Mouse (Mus musculus) monocyte, adult 2 months (primary cell): ENCODE results near the gene Rapgef1.
"Not testable (repeated sequence)": the region's sequence is repeated elsewhere in the genome, so short reads cannot be mapped to it uniquely, and the experiment has no call there.

Source experiments
- DNase-seq, 2 experiments: peaks; one replicate each; pipeline ENCODE4 v3.0.0; 2022; ENCODE audit warnings: low spot score in 2 of 2, low read depth in 1 of 2

The Rapgef1 gene

DNA sequence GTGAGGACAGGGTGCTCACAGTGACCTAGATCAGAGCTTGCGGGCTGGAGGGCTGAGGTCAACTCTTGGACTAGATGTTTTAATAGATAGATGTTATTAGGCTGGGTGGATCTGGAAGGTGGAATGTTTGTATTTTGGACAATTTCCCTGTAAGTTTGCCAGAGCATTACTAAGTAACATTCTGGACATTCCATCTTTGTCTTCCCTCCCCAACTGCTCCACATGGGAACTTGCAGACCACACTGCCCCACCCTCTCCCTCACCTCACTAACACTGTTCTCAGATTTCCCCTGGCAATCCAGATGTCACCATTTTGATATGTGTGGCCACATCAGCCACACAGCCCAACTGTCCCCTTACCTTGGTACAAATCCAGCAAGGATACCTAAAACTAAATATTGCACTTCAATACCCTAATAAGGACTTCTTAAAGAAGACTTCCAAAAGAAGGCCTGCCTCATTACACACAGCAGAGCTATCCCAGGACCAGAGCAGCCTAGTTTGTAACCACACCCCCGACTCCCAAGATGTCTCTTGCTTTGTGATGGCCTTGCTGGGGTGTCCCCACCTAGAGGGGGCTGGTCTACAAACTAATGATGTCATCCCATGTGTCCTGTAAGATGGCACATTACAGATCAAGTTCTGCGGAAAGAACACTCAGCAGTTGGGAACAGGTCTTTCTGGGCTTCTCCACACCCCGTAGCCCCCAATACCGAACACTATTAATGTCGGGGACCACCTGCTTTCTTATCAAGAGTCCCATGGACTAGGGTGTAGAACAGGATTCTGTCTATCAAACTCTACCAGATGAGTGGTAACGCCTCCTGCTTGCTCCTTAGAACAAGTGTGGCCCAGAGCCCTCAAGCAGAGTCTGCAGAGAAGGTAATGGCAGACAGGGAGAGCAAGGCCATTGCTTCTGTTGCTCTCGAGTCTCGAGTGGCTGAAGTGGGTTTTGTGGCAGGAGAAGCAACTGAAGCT, 83.9 kb downstream of the Rapgef1 start:
- no peak for DNase-seq

DNA sequence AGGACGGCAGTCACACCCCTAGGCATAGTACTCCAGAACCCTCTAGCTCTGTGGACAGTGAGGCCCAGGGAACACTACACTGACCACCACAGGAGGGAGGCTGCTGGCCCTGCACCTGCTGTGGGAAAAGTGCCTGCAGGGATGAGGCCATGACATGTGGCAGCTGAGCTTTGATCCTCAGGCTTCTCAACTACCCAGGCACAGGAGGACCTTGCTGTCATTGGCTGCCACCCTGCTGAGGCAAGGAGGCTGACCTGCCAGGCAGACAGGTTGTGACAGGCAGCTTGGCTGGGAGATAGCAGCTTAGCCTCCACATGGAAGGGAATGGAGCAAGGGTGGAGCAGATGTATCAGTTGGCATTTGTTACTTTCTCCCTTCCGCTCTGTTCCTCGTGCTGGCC, 86.0 kb downstream of the Rapgef1 start:
- no peak for DNase-seq

DNA sequence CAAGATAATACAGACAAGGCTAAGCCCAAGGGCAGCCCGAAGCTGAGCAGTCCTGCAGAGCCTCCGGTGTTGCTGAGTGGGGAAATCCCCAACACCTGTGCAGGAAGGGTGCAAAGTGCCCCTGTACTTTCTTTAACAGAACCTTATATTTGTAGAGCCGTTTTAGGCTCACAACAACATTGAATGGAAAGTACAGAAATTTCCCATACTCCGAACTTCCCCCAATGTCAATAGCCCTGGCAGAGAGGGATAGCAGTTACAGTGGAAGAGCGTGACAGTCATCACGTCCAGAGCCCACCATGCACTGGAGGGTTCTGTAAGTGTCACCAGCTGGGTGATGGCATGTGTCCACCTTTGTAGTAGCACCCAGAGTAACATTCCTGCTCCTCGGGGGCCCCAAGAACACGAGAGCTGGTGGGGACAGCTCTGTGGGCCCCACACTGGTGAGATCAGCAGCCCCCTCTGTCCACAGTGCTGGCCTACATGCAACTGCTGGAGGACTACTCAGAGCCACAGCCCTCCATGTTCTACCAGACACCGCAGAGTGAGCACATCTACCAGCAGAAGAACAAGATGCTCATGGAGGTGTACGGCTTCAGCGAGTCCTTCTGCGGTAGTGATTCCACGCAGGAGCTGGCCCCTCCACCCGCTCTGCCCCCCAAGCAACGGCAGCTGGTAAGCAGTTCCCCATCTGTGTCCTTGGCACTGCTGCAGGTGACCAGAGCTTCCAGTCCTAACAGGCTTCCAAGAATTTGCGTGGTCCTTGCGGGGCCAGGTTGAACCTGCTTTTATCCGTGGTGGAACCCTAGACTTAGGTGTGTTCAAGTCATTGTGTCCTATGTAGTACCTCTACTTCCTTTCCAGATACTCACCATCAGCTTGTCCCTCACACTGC, 87.5 kb downstream of the Rapgef1 start:
- no peak for DNase-seq

DNA sequence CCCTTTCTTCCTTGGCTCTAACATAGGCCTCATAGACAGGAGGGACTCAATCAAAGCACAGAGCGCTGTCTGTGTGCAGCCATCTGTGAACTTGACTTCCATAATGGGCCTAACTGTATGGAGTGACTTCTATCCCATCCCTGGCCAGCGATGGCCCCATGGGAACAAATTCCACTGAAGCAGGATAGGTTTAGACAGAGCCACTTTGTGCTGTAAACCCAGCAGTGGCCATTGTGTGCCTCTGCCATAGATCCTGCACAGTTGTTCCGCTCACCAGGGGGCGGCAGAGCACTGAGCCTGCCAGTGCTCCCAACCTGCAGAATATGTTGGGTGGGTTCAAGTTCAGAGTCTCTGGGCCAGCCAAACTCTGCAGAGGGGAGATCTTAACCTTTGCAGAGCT, 88.2 kb downstream of the Rapgef1 start:
- no peak for DNase-seq

DNA sequence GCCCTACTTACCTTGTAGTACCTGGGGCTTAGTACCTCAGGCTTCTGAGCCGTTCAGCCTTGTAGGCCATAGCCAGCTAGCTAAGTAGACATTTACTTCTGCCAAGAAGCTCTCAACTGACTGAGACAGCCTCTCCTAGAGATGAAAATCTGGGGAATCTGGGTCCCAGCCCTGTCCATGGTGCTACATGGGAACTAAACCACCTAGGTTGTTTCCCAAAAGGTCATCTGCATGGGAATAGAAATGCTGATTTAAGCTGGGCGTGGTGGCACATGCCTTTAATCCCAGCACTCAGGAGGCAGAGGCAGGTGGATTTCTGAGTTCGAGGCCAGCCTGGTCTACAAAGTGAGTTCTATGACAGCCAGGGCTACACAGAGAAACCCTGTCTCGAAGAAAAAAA, 88.7 kb downstream of the Rapgef1 start:
- not testable (repeated sequence) for DNase-seq

DNA sequence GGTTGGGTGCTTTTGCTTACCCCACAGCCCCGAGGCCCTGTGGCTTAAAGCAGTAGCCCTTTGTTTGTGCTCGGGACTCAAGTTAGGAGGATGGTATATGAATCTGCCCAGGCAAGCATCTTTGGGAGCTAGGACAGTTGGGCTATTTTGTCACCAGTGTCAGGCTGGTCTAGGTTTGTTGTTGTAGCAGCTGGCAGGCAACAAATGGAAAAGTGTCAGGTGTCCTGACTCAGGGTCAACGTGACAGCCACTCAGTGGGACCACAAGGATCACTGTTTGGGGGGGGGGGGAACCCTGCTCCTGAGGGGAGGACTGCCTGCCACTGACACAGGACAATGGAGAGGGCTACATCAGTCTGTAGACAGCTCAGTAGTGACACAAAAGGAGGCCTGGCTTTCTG, 91.5 kb downstream of the Rapgef1 start:
- no peak for DNase-seq

DNA sequence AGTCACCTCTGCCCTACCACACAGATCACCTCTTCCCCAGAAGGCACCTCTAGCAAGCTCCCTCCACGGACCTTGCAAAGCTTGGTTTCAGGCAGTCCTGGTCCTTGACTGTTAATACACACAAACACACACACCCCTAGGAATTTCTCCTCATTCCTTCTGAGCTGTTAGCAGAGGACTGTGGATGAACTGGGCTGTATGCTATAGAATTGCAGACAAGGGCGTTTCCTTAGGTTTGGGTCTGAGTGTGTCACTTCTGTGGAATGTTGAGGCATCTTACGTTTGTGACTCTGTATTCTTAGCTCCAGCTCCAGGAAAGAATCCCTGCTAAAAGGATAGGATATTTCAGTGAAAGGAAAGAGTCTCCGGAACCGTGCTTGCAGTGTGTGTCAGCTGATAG, 92.4 kb downstream of the Rapgef1 start:
- no peak for DNase-seq

DNA sequence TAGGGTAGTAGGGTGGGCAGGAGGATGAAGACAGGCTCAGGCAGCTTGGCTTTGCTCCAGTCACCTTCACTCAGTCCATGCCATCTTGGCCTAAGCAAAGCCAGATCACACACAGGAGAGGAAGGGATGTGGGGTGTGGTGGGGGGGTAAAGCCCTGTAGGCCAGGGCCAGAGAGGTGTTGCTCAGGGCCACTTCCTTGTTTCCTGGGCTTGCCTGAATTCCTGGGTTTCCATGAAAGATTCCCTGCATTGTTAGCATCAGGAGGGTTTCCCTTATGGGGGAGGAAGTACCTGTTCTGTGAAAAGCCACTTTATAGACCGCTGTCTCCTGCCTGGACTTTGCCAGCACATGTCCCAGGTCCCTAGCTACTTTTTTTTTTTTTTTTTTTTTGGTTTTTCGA, 94.0 kb downstream of the Rapgef1 start:
- DNase-seq, result no peak

DNA sequence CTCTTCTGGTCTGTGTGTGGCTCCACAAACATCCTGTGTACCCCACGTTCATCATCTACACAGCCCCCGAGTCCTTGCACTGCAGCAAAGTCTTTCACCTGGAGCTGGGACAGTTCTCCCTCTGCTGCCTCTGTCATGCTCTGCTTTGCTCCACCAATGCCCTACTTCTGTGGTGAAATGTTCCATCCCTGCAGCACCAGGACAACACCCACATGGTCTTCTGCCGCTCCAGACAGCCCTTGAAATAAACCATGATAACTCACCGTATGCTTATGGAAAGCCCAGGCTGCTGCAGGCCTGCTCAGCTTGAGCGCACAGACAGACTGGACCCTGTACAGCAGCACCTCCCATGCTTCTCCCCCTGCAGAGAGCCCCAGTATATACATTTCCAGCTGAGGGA, 94.6 kb downstream of the Rapgef1 start:
- DNase-seq, result no peak

DNA sequence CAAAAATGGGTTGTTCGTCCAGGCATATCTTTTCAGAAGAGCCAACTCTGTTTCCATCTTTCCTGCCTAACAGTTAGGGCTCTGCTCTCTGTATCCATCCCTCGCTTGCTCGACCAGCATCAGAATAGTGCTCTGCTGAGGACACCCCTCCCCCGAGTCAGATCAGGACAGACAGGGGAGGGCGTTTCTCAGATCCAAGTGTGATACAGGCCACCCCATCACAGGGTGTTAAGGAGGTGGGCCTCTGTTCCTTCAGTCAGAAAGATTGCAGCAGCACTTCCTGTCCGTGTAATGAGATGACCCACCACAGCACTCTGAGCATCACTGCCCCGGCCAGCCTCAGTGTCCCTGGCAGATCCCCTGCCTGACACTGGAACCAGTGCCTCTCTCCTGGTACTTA, 96.6 kb downstream of the Rapgef1 start:
- DNase-seq, result no peak

DNA sequence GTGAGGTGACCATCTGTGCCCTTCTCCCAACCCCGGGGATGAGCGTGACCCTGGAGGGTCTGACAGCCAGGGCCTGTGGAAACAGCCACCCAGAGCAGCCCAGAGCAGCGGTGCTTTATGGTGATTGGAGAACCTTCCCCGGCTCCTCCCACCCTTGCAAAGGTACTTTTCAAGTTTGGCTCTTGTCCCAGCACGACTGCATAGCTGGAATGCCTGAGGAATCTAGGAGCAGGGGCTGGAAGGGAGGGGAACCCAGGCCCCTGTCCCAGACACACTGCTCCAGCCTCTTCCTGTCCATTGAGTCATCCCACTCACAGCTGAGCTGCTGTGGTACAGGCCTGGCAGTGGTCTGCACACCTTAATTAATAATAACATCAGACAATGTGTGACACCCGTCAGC, 97.2 kb downstream of the Rapgef1 start:
- DNase-seq, result no peak

DNA sequence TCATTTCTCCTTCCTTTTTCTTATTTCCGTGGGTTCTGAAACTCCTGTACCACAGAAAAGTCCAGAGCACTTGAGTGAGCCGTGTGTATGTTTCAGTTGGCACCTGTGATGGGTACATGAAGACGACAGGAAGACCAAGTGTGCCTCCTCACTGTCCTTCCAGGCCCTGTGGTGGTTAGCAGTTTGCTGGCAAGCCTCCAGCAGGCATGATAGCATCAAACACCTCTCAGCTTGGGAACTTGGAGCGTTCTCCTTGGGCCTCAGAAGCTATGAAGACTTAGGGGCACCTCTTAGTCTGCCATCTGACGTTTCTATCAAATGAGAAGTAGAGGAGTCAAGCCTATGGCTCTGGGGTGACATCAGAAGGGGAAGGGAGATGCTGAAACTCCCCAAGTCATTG, 99.1 kb downstream of the Rapgef1 start:
- no peak for DNase-seq

DNA sequence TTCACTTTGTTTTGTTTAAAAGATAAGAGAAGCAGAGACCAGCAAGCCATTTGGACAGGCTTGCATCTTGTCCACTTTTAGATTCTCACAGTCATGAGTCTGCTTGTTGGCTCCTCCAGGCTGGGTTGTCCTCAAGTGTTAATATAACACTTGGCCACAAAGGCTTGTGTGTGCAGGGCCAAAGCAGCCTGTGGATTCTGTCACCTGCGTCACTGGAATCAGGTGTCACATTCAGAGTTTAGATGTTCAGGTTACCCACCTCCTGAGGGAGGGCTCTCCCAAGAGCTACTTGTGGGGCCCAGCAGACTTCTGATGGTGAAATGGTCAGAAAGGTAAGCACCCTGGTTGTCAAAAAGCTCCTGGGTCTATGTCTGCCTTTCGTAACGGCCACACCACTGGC, 103.6 kb downstream of the Rapgef1 start:
- DNase-seq, result no peak

DNA sequence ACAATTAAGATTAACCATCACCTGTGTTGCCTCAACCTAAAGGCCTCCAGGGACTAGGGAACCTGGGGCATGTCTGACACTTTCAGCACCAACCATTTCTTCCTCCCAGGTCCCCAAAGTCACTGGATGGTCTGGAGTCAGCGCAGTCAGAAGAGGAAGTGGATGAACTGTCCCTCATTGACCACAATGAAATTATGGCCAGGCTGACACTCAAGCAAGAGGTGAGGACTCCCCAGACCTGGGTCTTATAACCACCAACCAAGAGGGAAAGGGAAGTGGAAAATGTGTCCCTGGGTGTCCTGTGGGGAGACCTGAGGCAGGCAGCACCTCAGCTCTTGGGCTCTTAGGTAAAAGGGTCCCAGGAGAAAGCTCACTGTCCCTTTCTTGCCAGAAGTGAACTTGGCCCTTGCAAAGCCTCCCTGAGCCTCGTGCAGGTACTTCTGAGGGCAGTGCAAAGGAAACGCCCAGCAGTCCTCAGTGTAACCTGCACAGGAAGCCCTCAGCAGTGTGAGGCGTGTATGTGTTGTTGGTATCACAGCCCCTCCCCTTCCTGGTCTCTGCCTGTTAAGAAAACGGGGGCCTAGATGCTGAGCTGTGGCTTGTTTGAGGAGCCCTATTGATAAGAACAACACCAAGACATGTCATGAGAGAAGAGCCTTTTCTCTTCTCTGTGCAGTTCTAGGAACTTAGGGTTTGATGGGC, 105.3 kb downstream of the Rapgef1 start:
- DNase-seq, result no peak

DNA sequence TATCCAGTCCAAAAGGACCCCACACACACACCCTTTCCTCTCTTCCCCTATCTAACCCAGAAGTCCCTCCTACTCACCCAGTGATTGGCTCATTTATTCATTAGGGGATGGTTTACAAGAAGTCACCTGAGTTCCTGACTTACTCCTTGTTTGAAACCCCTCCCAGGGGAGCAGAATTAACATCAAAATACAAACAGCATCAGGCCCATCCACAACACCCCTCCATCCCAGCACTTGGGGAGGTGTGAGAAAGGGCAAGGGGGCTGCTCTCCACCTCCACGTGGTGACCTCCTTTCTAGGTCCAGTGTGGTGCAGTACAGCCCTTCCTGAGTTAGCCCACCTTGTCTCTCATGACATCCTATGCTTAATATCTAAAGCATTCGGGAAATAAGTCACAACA, 110.0 kb downstream of the Rapgef1 start:
- no peak for DNase-seq

DNA sequence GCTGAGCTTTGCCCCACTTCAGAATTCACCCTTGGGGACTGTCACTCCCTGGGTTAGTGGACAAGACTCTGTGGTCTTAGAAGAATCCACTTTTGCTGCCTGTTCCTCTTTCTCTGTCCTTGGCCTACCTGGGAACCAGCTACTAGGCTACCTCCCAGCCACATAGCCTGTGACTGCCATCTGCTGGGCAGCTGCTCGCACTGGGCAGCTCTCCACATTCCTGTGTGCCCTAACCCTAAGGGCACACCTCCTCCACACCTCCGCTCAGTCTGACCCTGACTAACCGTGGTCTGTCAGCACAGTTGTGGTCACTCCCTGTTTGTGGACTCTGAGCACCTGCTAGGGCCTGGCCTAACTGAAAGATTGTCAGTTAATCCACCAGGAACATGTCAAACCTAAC, 112.0 kb downstream of the Rapgef1 start:
- no peak for DNase-seq

DNA sequence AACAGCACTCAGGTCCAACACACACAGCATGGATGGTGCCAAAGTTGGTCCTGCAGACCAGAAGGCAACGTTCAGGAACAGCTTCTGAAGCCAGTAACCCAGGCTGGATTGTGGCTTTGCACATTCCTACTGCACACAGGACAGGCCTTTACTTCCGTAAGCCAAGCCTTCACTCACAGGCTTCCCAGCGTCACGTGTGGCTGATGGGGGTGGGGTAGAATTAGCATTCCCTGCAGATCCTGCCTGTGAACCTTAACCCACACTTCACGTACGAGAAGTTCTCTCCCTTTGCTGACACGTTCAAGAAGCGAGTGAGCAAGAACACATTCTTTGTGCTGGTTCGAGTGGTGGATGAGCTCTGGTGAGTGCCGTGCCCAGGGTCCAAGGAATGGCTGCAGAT, 113.0 kb downstream of the Rapgef1 start:
- DNase-seq, result no peak

DNA sequence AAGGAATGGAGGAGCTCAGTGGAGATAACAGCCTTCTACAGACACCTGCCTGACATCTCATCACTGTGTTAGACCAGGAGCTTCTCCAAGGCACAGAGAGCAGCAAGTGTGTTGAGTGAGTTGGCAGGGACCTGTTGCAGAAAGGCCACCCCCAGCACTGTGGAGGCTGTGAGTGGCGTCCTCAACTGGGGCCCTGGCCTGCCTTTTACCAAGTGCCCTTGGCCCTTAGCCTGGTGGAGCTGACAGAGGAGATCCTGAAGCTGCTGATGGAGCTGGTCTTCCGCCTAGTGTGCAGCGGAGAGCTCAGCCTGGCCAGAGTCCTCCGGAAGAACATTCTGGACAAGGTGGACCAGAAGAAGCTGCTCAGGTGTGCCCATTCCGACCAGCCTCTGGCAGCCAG, 113.8 kb downstream of the Rapgef1 start:
- no peak for DNase-seq

DNA sequence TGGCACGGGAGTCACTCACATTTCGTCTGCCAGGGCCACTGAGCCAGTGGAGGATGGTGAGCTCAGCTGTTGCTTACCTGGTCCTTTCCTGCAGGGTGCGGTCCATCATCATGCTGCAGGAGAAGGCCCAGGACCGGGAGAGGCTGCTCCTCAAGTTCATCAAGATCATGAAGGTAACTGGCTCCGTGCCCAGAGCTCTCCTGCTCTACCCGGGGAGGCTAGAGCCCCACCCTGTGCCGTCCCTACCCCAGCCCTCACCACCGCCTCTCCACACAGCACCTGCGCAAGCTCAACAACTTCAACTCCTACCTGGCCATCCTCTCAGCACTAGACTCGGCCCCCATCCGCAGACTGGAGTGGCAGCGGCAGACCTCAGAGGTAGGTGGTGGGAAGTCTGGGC, 116.2 kb downstream of the Rapgef1 start:
- no peak for DNase-seq

DNA sequence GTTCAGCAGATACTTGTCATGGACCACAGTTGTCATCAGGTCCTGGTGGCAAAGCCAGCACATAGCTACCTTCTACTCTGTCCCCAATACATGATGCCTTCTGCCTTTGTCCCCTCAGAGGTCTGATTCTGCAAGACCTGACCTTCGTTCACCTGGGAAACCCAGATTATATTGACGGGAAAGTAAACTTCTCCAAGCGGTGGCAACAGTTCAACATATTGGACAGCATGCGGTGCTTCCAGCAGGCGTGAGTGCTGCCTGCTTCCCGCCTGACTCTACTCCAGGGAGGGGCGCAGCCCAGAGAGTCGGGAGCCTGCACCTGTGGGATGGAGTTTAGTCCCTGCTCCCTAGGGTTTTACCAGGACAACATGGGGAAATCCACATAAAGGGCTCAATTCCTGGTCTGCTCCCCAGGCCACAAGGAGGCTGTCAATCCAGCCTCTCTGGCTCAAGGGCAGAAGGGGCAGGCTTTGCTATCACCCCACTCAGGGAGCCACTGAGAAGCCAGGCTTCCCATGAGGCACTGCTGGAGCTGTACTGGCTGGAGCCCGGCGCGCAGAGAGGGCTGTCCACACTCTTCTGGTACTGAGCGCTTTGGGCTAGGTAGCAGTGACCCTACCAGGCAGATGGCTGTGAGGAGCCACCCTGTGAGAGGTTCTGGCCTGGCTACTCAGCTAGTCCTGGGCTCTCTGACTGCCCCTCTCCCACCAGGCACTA, 117.8 kb downstream of the Rapgef1 start:
- DNase-seq, result no peak

DNA sequence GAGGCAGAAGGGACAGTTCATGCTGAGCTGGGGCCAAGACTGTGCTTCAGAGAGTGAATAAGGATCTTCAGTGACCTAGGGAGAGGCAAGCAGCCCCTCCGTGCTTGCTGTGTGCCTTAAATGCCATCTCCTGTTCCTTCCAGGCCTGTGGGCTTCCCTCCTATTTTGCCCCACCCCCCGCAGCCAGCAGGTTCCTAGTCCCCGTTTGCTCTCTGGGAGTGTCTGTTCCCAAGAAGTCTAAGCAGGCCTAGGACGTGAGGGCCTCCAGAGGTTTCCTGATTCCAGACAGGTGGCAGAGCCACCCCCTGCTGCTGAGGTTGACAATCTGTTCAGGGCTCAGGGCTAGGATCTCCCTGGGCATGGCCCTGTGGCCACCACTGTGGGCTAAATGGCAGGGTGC, 119.3 kb downstream of the Rapgef1 start:
- DNase-seq, result no peak
